Mouse (Mus musculus) left cerebral cortex, adult 8-10 months (tissue): ENCODE measurements around the gene Slc5a8. TPM values are rescaled to one million over a fixed set of nuclear protein-coding genes. Genes with fewer than 3 reads are reported as not detected.

Experiments used
- DNase-seq, 2 experiments: peaks; one replicate each; pipeline ENCODE4 v3.0.0; 2022; ENCODE audit warnings: low spot score in 2 of 2
- total RNA-seq, 4 experiments: library from RNA; stranded (reverse); gene quantifications; 2 replicates each; pipeline ENCODE4 v1.2.4; 2022

Slc5a8 gene
- under 1 TPM in 1 of 4 experiments, not detected in 3; 0.12 TPM for total RNA-seq

DNA sequence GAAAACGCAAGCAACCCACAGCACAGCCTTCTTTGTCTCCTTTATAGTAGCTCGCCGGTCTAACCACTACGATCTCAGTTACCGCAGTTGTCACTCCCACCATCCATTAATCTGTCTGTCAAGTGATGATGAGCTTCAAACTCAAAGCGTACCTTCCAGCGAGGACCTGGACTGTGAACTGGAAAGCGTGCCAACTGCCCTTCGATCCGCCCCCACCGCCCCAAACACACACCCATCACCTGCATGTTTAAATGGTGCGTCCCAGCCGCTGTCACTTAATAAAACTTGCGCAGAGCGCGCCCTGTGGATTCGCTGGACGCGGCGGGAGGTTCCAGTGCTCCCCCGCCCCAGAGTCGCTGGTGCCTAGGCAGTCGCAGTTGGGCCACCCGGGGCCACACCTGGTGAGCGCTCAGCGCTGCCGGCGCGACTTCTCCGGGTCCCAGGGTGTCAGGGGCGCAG is at the start of gene Slc5a8:
Slc5a8 (plus strand) TSS at position 361 of the 459 bp plus-strand sequence.
- no peak for DNase-seq

GRCm38 (mm10) chr10:88848876-88849476 is 36.8 kb upstream of the Slc5a8 start:
- no peak for DNase-seq

- no peak for DNase-seq
Measured at GRCm38 (mm10) chr10:88849976-88850375, 35.8 kb upstream of the Slc5a8 start.

DNA sequence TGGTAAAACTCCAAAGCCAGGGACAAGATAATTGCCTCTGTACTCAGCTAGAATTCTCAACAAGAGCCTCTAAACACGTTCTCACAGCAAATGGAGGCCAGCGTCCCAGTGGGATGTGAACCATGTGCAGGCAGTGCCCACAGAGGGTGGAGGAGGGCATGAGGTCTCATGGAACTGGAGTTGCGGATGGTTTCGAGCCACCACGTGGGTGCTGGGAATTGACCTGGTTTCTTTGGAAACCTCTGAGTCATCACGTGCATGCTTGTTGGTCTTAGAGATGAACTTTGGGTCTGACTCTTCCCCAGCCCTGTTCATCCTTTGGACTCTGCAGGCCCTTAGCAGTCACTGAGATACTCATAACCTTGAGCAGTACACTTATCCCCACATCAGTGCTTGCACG is 32.5 kb upstream of the Slc5a8 start:
- no peak for DNase-seq

DNA sequence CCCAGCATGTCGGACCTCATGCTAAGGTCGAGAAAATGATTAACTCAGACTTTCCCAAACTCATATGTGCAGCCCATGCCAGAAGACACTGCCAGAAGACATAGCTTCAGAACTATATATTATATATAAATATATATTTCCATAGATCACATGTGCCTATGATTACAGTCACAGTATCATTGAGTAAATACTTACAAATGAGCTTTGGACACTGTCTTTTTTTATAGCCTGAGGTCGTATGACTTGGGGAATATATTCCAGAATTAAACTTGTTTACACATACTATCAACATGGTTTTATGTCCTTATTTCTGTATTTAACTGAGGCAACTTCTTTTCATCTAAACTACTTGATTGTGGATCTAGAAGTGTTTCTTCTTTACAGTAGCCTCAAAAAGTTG is 24.9 kb upstream of the Slc5a8 start:
- no peak for DNase-seq

DNA sequence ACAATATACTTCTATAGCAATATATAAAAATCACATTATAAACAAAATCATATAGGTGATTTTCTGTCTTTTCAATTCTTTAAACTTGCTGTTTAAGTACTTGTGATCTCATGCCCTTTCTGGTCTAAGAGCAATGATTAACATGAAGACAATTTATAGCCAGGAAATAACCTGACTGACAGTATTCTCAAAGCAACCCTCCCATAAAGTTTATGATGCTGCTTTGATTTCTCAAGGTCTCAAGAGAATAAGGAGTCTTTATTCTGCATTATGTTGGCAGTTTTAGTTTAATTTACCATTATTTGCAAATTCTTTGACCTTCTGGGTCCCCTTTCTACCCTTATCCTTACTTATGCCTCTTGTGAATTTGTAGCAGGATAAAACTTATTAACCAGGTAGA is 24.4 kb upstream of the Slc5a8 start:
- DNase-seq, result no peak

DNA sequence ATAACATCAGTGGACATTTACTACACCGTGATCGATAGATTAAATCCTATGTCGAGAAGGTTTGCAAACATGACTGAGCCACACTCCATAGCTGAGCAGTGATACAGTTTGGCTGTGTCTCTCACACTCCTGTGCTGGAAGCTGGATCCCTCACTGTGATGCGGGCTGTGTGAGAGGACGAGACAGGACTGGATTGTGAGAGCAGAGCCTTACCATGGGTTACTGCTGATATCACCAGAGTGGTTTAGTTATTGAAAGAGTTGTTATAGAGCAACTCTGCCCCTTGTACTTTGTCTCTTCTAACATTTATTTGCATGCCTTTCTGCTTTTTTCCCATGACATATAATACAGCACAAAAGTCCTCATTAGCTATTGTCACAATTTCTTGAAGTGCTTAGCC is 23.5 kb upstream of the Slc5a8 start:
- DNase-seq, result no peak

DNA sequence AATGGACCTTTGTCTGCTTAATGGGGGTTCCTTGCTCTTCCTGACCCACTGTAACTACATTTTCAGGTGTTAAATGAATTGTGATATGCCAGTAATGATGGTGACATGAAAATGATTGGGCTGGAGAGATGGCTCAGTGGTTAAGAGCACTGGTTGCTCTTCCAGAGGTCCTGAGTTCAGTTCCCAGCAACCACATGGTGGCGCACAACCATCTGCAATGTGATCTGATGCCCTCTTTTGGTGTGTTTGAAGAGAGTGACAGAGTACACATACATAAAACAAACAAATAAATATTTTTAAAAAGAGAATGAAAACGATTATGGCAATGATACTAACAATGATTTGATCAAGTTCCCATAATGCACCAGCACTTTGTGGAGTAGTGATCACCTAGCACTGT is 19.8 kb upstream of the Slc5a8 start:
- DNase-seq, result no peak

- no peak for DNase-seq
Measured at GRCm38 (mm10) chr10:88874870-88875269, 10.9 kb upstream of the Slc5a8 start.

DNA sequence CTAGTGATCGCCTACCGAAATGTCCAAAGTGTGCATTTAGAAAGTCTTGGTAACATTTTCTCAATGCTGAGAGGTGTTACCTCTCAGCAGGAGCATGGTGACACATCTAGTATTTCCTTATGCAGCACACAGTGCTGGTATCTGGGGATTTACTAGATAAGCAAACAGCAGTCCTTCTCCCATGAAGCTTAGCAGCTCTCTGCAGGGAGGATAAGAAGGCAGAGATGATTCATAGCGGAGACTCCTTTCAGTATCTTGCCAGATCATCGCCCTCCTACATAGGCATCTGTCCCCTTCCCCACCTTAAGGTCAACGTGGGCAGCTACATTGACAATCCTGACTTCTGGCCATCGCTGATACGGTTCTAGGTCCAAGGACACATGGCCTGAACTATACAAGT is 8.4 kb upstream of the Slc5a8 start:
- DNase-seq, result peak in 1 of 2 experiments; percentile 29

DNA sequence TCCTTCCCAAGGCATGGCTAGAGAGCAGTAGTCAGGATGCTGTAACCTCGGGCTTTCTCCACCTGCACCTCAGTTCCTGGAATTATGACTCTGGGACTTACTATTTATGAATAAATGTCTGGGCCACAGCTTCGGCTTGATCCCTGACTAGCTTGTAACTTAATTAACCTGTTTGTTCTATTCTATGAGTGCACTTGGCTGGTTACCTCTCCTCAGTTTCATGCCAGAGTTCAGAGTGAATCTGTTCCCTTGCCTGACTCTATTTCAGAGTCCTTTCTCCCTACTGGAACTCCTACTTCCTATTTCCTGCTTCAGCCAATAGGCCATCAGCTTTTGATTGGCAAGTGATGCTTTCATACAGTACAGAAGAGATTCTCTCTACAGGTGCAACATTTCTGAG is 2.1 kb upstream of the Slc5a8 start:
- DNase-seq, result no peak

DNA sequence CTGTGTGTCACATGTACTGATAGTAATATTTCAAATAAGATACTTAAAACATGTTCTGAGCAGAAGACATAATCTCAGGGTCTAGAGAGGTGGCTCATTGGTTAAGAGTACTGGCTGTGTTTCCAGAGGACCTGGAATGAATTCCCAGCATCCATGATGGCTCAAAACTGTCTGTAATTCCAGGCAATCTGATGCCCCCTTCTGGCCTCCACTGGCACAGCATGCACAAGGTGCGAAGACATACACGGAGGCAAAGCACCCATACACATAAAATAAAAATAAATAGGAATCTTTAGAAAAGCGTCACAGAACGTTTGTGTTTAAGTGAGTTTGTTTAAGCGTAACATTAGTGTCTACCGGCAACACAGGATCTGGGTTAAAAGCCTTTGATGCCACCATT is 956 bp upstream of the Slc5a8 start:
- no peak for DNase-seq

- no peak for DNase-seq
Measured at GRCm38 (mm10) chr10:88886114-88886513, 322 bp downstream of the Slc5a8 start.

- no peak for DNase-seq
Measured at GRCm38 (mm10) chr10:88888376-88888775, 2.6 kb downstream of the Slc5a8 start.

- no peak for DNase-seq
Measured at GRCm38 (mm10) chr10:88891410-88891809, 5.6 kb downstream of the Slc5a8 start.

- no peak for DNase-seq
Measured at GRCm38 (mm10) chr10:88892560-88893087, 6.8 kb downstream of the Slc5a8 start.

GRCm38 (mm10) chr10:88897032-88897431 is 11.2 kb downstream of the Slc5a8 start:
- no peak for DNase-seq

DNA sequence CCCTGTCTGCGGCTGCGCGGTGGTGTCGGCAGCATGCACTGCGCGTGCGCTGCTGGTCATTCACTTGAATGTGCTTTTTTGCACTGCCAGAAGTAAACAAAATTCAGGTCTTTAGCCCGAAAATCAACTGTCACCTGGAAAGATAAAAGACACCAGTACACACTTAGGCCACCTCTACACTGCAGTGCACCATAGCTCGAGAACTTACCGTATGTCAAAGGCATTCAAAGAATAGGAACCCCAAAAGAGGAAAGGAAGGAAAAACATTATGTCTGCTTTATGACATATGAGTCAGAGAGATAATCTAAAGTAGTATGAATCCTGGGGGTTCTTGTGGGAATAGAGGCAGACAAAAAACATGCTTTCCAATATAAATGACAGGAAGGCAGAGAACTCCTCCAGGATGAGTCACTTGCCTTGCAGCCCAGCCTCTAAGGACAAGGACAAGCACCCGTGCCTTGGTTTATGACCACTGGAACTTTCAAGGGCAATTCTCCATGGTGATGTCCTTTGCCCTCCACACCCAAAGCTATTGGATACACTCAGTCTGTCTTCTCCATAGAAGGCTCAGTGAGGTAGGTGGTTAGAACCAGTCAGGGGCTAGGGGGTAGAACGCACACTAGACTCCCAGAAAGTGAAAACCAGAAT is 64.0 kb downstream of the Slc5a8 start:
- no peak for DNase-seq

GRCm38 (mm10) chr10:88950297-88950653 is 64.5 kb downstream of the Slc5a8 start:
- DNase-seq, result no peak

DNA sequence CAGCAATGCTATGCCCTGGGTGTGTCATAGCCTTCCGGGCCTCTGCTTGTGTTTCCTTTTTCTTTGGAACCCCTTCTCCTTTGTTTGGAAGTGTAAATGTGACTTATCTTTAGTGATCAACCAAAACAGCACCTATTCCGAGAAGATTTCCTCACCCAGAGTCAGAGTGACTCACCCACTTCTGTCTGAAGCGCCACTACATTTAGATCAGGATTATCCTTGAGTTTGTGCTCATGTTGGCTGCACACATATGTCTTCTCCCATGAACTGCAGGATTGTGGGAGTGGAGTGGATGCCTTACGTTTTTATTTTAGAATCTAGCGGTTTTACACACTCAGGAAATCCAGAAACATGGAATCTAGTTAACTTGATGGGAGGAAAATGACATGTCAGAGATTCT is 75.0 kb downstream of the Slc5a8 start:
- no peak for DNase-seq

DNA sequence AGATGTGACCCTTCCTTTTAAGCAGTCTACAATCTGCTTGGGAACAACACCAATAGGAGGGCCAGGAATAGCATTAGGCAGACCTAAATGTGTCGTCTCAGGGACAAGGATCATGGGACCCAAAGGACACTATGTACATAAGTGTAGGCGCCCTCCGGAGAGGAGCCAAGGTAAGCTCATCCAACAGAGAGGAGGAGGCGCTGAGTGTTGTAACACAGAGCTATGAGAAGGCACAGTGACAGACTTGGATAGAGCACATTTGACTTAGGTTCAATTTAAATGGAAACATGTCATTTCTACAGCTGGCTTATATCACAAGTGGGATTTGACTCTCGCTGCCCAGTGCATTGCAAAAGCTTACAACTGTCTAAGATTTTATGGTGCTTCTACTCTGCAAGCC is 82.8 kb downstream of the Slc5a8 start:
- no peak for DNase-seq

DNA sequence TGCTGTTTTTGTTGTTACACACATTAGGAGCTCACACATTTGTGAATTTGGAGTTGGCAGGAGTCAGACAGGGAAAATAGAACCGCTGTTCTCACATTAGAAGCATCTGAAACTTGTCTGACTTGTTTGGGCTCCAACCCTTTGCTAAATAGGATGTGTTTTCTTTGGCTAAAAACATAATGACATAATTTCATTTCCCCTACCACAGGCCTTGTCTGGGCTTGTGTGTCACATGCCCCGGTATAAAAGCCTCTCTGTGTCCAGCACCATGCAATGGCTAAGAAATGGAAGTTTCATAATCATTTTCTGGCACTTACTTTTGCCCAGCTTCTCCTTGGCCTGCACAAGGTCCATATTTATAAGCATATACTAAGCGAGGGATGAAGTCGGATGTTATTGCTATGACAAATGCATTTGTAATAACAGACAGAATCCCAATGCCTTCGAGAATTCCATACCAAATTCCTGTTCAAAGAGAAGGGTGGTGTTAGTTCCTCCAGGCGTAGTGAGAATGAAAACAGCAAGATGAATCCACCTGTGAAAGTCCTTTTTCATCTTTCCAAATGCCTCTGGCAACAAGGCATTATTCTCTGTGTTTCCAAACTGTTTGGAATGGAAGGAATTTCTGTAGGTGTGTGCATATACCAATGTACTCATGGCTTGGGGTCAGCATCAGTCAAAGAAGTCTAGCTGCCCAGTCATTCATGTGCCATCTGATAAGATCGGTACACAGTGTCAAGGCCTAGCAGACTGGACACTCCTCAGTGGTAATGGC is 85.3 kb downstream of the Slc5a8 start:
- no peak for DNase-seq
